Mouse (Mus musculus) intestine, embryonic 14.5 days (tissue): ENCODE measurements around the gene Akap11. TPM values are rescaled to one million over a fixed set of nuclear protein-coding genes. Genes with fewer than 3 reads are reported as not detected.
A peak's percentile ranks its signal among the peaks of the same experiment; 100 is the strongest.

Source experiments
- ATAC-seq: fragments of 200-750 bp; cut with Nextera tagmentation; replicated peaks from 2 replicates; pipeline ENCODE4 v1.8.0; 2017; ENCODE audit warnings: low read depth, moderate number of reproducible peaks, moderate TSS enrichment, moderate library complexity; ENCODE audit not compliant: low FRiP score, low TSS enrichment
- DNase-seq: peaks from one replicate; pipeline ENCODE4 v3.0.0-alpha.2; 2018; ENCODE audit warnings: low spot score
- H3K27ac ChIP-seq: fragments of 300-500 bp; sonication (generic); 2 replicates; pipeline ENCODE4 v1.5.1; 2014; ENCODE audit warnings: low read depth, mild to moderate bottlenecking, control low read depth
- H3K27me3 ChIP-seq: fragments of 300-500 bp; sonication (generic); replicated peaks from 2 replicates; pipeline ENCODE4 v1.6.1; 2014; ENCODE audit warnings: low read length, control low read depth; ENCODE audit not compliant: control insufficient read depth, insufficient read depth
- H3K36me3 ChIP-seq: fragments of 300-500 bp; sonication (generic); 2 replicates; pipeline ENCODE4 v1.6.1; 2014; ENCODE audit warnings: low read length, control low read depth; ENCODE audit not compliant: control insufficient read depth, insufficient read depth
- H3K4me1 ChIP-seq: fragments of 300-500 bp; sonication (generic); replicated peaks from 2 replicates; pipeline ENCODE4 v1.6.1; 2014; ENCODE audit warnings: low read length, control low read depth, mixed read lengths; ENCODE audit not compliant: control insufficient read depth, insufficient read depth
- H3K4me2 ChIP-seq: fragments of 300-500 bp; sonication (generic); 2 replicates; pipeline ENCODE4 v1.6.1; 2014; ENCODE audit warnings: low read length
- H3K4me3 ChIP-seq: fragments of 300-500 bp; sonication (generic); 2 replicates; pipeline ENCODE4 v1.5.1; 2014; ENCODE audit warnings: low read depth, low read length, control low read depth, mixed read lengths
- H3K9ac ChIP-seq: fragments of 300-500 bp; sonication (generic); 2 replicates; pipeline ENCODE4 v1.6.1; 2014; ENCODE audit warnings: mild to moderate bottlenecking, low read length
- H3K9me3 ChIP-seq: fragments of 300-500 bp; sonication (generic); 2 replicates; pipeline ENCODE4 v1.6.1; 2016; ENCODE audit warnings: low read length, control low read depth; ENCODE audit not compliant: control insufficient read depth
- WGBS: fragments of 180-500 bp; shearing (Covaris S2); extraction: QIAGEN DNeasy Blood & Tissue Kit; methylation state at CpG from one replicate; pipeline ENCODE4 v1.1.7; 2014; 5-methylcytosine and 5-hydroxymethylcytosine counted together
- polyA plus RNA-seq: library from polyadenylated mRNA; unstranded; fragments of >200 nt; fragmentation: Nextera tagmentation; extraction: Ambion mirVana; gene quantifications from 2 replicates; pipeline ENCODE4 v1.2.1, GENCODE M21; 2014

Gene Akap11
- polyA plus RNA-seq, 1 experiment from 2014 or later, result 18.0 TPM

- Histone ChIP-seq H3K4me2 (no peak overlapping the region), H3K9me3 (no peaks in the 10 kb centered on the region), H3K4me3 (no peak overlapping the region), H3K27ac (no peak overlapping the region), H3K36me3 (peaks cover 15% of the 10 kb centered on the region), H3K9ac (no peak overlapping the region), H3K4me1 (peaks cover 32% of the 10 kb centered on the region), H3K27me3 (no peaks in the 10 kb centered on the region)
- ATAC-seq, result no peak
- WGBS, result 77% methylated on average over 2 of the region's 2 CpGs
- no peak for DNase-seq
These were observed 11.5 kb downstream of the Akap11 start for GRCm38 (mm10) chr14:78525059-78525458.

DNA sequence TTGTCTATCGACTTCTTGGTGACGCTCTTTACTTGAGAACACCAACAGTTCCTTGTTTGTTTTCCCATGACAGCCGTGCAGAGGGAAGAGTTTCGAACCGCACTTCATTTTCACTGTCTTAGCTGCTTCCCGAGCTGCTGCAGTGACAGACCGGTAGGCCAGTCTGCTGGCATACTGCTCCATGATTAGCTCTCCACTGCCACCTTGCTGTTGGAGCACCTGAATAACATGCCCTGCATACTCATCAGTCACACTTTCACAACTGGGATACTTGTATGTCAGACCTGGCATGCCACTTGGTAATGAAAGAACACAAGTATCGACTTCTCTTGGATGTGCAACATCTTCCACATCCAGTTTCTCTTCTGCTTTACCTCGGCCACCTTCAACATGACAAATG is 25.9 kb downstream of the Akap11 start:
- Histone ChIP-seq H3K36me3 (peaks cover 88% of the 10 kb centered on the region), H3K4me2 (no peak overlapping the region), H3K4me1 (no peaks in the 10 kb centered on the region), H3K27me3 (no peaks in the 10 kb centered on the region), H3K9me3 (no peaks in the 10 kb centered on the region), H3K4me3 (no peak overlapping the region), H3K9ac (no peak overlapping the region), H3K27ac (no peak overlapping the region)
- DNase-seq (no peak), ATAC-seq (no peak)
- 79% methylated on average over 9 of the region's 9 CpGs for WGBS

GRCm38 (mm10) chr14:78509791-78510190 is 26.8 kb downstream of the Akap11 start:
- peaks cover 85% of the 10 kb centered on the region for H3K36me3 ChIP-seq
- WGBS, result 93% methylated on average over 6 of the region's 6 CpGs

GRCm38 (mm10) chr14:78500578-78500977 is 36.0 kb downstream of the Akap11 start:
- Histone ChIP-seq H3K27me3 (no peaks in the 10 kb centered on the region), H3K4me2 (no peak overlapping the region), H3K27ac (no peak overlapping the region), H3K9me3 (no peaks in the 10 kb centered on the region), H3K9ac (no peak overlapping the region), H3K4me3 (no peak overlapping the region), H3K36me3 (peaks cover 51% of the 10 kb centered on the region), H3K4me1 (no peaks in the 10 kb centered on the region)
- DNase-seq, result no peak
- ATAC-seq, result no peak
- 77% methylated on average over 3 of the region's 3 CpGs for WGBS

More at GRCm38 (mm10) chr14:78509791-78510190, 26.8 kb downstream of the Akap11 start:
- Histone ChIP-seq H3K27me3 (no peaks in the 10 kb centered on the region), H3K4me3 (no peak overlapping the region), H3K4me1 (no peaks in the 10 kb centered on the region), H3K27ac (no peak overlapping the region), H3K4me2 (no peak overlapping the region), H3K9ac (no peak overlapping the region), H3K9me3 (no peaks in the 10 kb centered on the region)
- DNase-seq (no peak), ATAC-seq (no peak)

- no peak for ATAC-seq
- H3K9me3 ChIP-seq, result no peaks in the 10 kb centered on the region
- peaks cover 62% of the 10 kb centered on the region for H3K36me3 ChIP-seq
- DNase-seq, result no peak
- no peak overlapping the region for H3K9ac ChIP-seq
- H3K4me1 ChIP-seq, result no peaks in the 10 kb centered on the region
- no peak overlapping the region for H3K4me2 ChIP-seq
- no peak overlapping the region for H3K27ac ChIP-seq
- no peaks in the 10 kb centered on the region for H3K27me3 ChIP-seq
- no peak overlapping the region for H3K4me3 ChIP-seq
- 86% methylated on average over 4 of the region's 4 CpGs for WGBS
These were observed 39.9 kb downstream of the Akap11 start for GRCm38 (mm10) chr14:78496691-78497090.

- Histone ChIP-seq H3K27ac (no peak overlapping the region), H3K9ac (no peak overlapping the region), H3K4me1 (no peaks in the 10 kb centered on the region), H3K27me3 (no peaks in the 10 kb centered on the region), H3K4me2 (no peak overlapping the region), H3K4me3 (no peak overlapping the region), H3K36me3 (peaks cover 66% of the 10 kb centered on the region), H3K9me3 (no peaks in the 10 kb centered on the region)
- 79% methylated on average over 4 of the region's 4 CpGs for WGBS
- no peak for DNase-seq
- ATAC-seq, result no peak
These were observed 41.4 kb downstream of the Akap11 start for GRCm38 (mm10) chr14:78495241-78495640.

DNA sequence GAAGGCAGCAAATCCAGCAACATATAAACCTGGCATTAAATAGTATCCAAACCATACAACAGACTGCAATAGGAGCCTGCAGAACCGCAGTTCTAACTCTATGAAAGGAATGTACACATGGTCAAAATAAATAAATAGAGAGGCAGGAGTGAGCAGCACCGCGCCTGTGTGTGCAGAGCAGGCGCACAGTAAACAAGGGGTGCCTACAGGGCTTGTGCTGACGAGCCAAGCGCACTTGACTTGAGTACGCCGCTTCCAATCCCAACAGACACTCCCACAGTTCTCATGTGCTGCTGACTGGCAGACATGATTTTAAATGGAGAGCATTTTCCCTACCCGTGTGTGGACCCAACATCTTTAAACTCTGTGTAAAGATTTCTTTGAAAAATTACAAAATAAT is 44.0 kb downstream of the Akap11 start:
- Histone ChIP-seq H3K36me3 (peaks cover 52% of the 10 kb centered on the region), H3K4me2 (no peak overlapping the region), H3K27me3 (no peaks in the 10 kb centered on the region), H3K4me3 (no peak overlapping the region), H3K9ac (no peak overlapping the region), H3K9me3 (no peaks in the 10 kb centered on the region), H3K27ac (no peak overlapping the region), H3K4me1 (no peaks in the 10 kb centered on the region)
- 58% methylated on average over 9 of the region's 9 CpGs for WGBS
- ATAC-seq, result no peak
- DNase-seq, result no peak

DNA sequence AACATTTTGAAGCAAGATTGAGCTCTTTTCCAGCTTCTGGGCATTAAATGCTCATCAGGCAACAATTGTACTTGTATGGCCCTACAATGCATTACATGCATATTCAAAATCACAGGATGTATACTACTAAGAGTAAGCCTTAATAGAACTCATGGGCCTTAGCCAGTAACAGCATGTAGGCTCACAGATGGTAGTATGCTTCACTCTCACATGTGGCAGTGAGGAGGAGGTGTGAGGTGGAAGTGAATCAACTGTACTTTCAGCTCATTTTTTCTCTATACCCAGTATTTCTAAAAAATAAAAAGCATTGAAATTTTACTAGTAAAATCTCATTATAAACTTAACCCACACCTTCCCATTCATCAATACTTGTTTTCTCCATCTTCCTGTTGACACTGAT is 45.2 kb downstream of the Akap11 start:
- no peak overlapping the region for H3K9ac ChIP-seq
- H3K36me3 ChIP-seq, result peaks cover 46% of the 10 kb centered on the region
- no peak overlapping the region for H3K4me3 ChIP-seq
- ATAC-seq, result no peak
- DNase-seq, result no peak
- no peaks in the 10 kb centered on the region for H3K4me1 ChIP-seq
- no peaks in the 10 kb centered on the region for H3K27me3 ChIP-seq
- no peak overlapping the region for H3K4me2 ChIP-seq
- H3K9me3 ChIP-seq, result no peaks in the 10 kb centered on the region
- H3K27ac ChIP-seq, result no peak overlapping the region

GRCm38 (mm10) chr14:78482385-78483231 is 54.0 kb downstream of the Akap11 start:
- Histone ChIP-seq H3K4me1 (no peaks in the 10 kb centered on the region), H3K9me3 (no peaks in the 10 kb centered on the region), H3K4me3 (no peak overlapping the region), H3K27ac (no peak overlapping the region), H3K27me3 (no peaks in the 10 kb centered on the region), H3K4me2 (peak overlapping the region; percentile 21; the same call in 1 of the 2 replicates), H3K36me3 (no peaks in the 10 kb centered on the region), H3K9ac (no peak overlapping the region)
- DNase-seq, result peak; percentile 69
- WGBS, result 24% methylated on average over 14 of the region's 14 CpGs
- peak; percentile 78 for ATAC-seq
